Mouse (Mus musculus) testis, adult 2 months (tissue): Measurements from ENCODE around the gene Fam47e.

ENCODE experiments used
- CTCF ChIP-seq: fragments of 200-500 bp; IDR thresholded peaks from 2 replicates; pipeline ENCODE4 v1.5.1; 2012; ENCODE audit warnings: low read depth, mild to moderate bottlenecking, inconsistent platforms, low read length, moderate library complexity; ENCODE audit not compliant: control insufficient read depth, insufficient read depth, insufficient replicate concordance
- POLR2A ChIP-seq: fragments of 200-500 bp; IDR thresholded peaks from 2 replicates; pipeline ENCODE4 v1.6.1; 2012; ENCODE audit warnings: low read depth, mild to moderate bottlenecking, inconsistent platforms, low read length, moderate library complexity; ENCODE audit not compliant: control insufficient read depth

- TF ChIP-seq POLR2A: no peak
- no peak for TF ChIP-seq CTCF
These were observed 46.0 kb upstream of the Fam47e start for GRCm38 (mm10) chr5:92508853-92509252.
